Mouse (Mus musculus) liver, postnatal 0 days (tissue): Measurements from ENCODE around the gene Ncaph2.
A peak's percentile ranks its signal among the peaks of the same experiment; 100 is the strongest.

Experiments
- CTCF ChIP-seq: sonication (generic); IDR thresholded peaks from 2 replicates; pipeline ENCODE4 v1.5.1; 2016; ENCODE audit warnings: antibody characterized with exemption, low read depth
- EP300 ChIP-seq: IDR thresholded peaks from 2 replicates; pipeline ENCODE4 v1.6.1; 2016; ENCODE audit warnings: antibody characterized with exemption, low read depth, mild to moderate bottlenecking

DNA sequence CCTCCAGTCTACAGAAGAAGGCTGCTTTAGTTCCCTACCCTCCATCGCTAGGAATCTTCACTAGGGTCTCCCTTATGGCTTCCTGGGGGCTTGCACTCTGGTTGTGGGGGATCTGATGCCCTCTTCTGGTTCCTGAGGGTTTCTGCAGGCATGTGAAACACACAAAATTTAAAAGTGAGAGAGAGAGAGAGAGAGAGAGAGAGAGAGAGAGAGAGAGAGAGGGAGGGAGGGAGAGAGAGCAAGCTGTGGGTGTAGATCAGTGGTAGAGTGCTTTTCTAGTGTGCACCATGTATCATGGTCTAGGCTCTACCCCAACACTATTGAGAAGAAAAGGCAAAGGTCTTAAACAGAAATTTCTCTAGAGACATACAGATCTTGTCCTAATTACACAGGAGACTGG lies 13.8 kb upstream of the Ncaph2 start:
- 0 out of 2 replicates have a peak, but pooled peaks have one; percentile 16 for TF ChIP-seq CTCF
- no peak for TF ChIP-seq EP300
